Mouse (Mus musculus): Measurements from ENCODE around the gene Cntnap5a. TPM values are rescaled to one million over a fixed set of nuclear protein-coding genes. Genes with fewer than 3 reads are reported as not detected.

Gene Cntnap5a
- total RNA-seq, 2 experiments from 2014 or later, result 15.3 to 16.7 TPM

- no peak overlapping the region for H3K27ac ChIP-seq
- TF ChIP-seq CTCF (conservative IDR thresholded peaks at IDR 0.05), result no peak
Observed at GRCm38 (mm10) chr1:116311512-116311911, 627.0 kb downstream of the Cntnap5a start.

DNA sequence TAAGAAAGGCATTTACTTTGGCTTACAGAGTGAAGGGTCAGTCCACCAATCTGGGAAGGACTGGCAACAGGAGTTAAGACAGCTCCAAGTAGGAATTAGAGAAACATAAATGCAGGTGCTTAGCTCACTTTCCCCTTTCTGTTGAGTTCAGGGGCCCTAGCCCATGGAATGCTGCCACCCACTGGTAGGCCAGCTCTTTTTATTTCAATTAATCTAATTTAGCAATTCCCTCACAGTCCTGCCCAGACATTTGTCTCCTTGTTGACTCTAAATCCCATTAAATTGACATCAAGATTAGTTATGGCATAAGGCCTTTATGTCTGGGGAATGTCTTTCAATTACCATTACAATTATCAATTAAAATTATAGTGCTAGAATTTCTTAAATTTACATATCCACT is 628.7 kb downstream of the Cntnap5a start:
- DNase-seq (ENCODE audit: low spot score in 2 of 2), result peak; percentile 17 to 44
- TF ChIP-seq CTCF (conservative IDR thresholded peaks at IDR 0.05), result peak; percentile 80
- Histone ChIP-seq H3K27ac (no peak overlapping the region), H3K4me3 (no peak overlapping the region)

More at GRCm38 (mm10) chr1:116311512-116311911, 627.0 kb downstream of the Cntnap5a start:
- H3K4me3 ChIP-seq, result no peak overlapping the region
- no peak for DNase-seq (ENCODE audit: low spot score in 2 of 2)

DNA sequence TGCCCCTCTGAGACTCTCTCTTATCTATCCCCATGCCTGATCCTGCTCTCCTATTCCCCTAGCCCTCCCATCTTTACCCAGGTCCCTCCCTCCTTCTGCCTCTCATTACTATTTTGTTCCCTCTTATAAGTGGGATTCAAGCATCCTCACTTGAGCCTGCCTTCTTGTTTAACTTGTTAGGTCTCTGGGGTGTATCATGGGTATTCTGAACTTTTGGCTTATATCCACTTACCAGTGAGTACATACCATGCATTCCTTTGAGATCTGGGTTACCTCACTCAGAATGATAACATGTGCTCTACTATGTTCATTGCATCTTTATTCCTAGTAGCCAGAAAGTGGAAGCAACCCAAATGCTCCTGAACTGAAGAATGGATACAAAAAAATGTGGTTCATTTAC is 639.9 kb downstream of the Cntnap5a start:
- no peak overlapping the region for H3K4me3 ChIP-seq
- TF ChIP-seq CTCF (conservative IDR thresholded peaks at IDR 0.05), result no peak
- no peak overlapping the region for H3K27ac ChIP-seq
- DNase-seq (ENCODE audit: low spot score in 2 of 2), result no peak

DNA sequence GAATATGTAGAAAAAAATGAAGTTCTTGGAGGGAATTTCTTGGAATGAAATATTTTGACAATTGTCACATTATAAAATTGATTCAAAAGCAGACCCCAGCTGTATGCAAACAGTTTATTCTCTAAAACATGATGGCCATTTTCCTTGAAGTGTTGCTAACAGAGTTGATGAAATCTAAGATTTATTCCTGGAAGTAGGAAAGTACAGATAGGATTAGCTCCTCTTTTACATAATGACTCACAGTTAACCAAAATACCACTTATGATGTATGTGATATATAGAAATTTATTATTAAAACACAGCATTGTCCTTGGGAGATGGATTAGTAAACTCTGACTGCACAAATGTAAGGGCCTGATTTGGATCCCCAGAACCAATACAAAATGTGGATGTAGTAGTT is 669.1 kb downstream of the Cntnap5a start:
- DNase-seq (ENCODE audit: low spot score in 2 of 2), result no peak
- TF ChIP-seq CTCF (conservative IDR thresholded peaks at IDR 0.05), result no peak
- no peak overlapping the region for H3K4me3 ChIP-seq
- no peak overlapping the region for H3K27ac ChIP-seq

GRCm38 (mm10) chr1:116365606-116366005 is 681.0 kb downstream of the Cntnap5a start:
- no peak for DNase-seq (ENCODE audit: low spot score in 2 of 2)
- H3K4me3 ChIP-seq, result no peak overlapping the region
- TF ChIP-seq CTCF (conservative IDR thresholded peaks at IDR 0.05), result no peak
- no peak overlapping the region for H3K27ac ChIP-seq

- no peak for DNase-seq (ENCODE audit: low spot score in 2 of 2)
- Histone ChIP-seq H3K4me3 (no peak overlapping the region), H3K27ac (no peak overlapping the region)
- no peak for TF ChIP-seq CTCF (conservative IDR thresholded peaks at IDR 0.05)
Observed at GRCm38 (mm10) chr1:116366171-116366570, 681.6 kb downstream of the Cntnap5a start.

DNA sequence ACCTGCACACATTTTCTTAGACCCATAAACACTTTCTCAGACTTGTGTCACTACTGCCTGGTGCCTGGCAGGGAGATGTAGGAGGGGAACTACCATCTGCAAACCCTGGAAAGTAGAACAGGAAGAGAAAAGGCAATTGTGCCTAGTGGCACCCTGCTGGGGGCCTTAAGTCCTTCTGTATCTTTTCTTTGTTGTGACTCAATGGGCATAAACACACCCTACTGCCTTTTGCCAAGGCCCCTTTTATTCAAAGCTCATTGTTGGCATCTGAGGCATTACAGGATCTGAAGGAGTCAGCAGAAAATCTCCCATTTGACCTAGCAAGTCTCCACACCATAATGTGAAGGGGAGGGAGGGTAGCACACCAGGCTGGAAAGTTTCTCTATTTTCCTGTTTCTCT is 682.2 kb downstream of the Cntnap5a start:
- no peak for TF ChIP-seq CTCF (conservative IDR thresholded peaks at IDR 0.05)
- no peak for DNase-seq (ENCODE audit: low spot score in 2 of 2)
- no peak overlapping the region for H3K4me3 ChIP-seq

GRCm38 (mm10) chr1:116367572-116367971 is 683.0 kb downstream of the Cntnap5a start:
- no peak for DNase-seq (ENCODE audit: low spot score in 2 of 2)
- no peak for TF ChIP-seq CTCF (conservative IDR thresholded peaks at IDR 0.05)
- H3K4me3 ChIP-seq, result no peak overlapping the region
- H3K27ac ChIP-seq, result no peak overlapping the region

More for the DNA sequence above, 682.2 kb downstream of the Cntnap5a start:
- H3K27ac ChIP-seq, result no peak overlapping the region

DNA sequence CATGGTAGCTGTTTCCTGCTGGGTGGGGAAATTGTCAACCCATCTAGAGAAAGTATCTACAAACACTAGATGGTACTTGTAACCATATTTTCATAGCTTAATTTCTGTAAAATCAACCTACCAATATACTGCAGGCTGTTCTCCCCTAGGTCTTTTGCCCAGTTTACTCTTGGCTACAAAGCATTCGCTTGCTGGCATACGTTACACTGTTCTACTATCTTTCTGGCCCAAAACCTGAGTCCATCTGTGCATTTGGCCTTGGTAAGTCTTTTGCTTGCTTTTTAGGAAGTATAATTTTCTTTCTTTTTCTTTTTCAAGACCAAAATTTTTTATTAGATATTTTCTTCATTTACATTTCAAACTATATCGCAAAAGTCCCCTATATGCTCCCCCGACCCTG is 686.3 kb downstream of the Cntnap5a start:
- H3K27ac ChIP-seq, result no peak overlapping the region
- no peak for DNase-seq (ENCODE audit: low spot score in 2 of 2)
- no peak overlapping the region for H3K4me3 ChIP-seq
- TF ChIP-seq CTCF (conservative IDR thresholded peaks at IDR 0.05), result no peak

DNA sequence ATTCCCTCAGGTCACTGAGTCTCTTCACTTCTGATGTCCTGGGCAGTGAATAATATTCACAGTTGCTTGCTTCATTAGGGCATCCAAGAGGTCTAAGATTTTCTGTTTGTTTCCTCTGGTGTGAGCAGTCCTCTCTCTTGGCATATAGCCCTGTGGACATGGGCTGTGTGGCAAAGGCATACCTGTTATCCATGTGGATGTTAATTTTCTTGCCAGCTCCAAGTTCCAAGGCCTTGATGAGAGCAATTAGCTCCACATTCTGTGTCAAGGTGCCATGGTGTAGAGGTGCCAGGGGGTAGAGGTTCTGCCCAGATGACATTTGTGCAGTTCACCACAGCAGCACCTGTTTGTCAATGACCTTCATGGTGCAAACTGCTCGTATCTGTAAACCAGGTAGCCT is 689.0 kb downstream of the Cntnap5a start:
- TF ChIP-seq CTCF (conservative IDR thresholded peaks at IDR 0.05), result no peak
- no peak for DNase-seq (ENCODE audit: low spot score in 2 of 2)
- Histone ChIP-seq H3K4me3 (no peak overlapping the region), H3K27ac (no peak overlapping the region)

- H3K4me3 ChIP-seq, result no peak overlapping the region
- no peak overlapping the region for H3K27ac ChIP-seq
- TF ChIP-seq CTCF (conservative IDR thresholded peaks at IDR 0.05), result no peak
- no peak for DNase-seq (ENCODE audit: low spot score in 2 of 2)
Observed at GRCm38 (mm10) chr1:116392390-116392789, 707.8 kb downstream of the Cntnap5a start.

DNA sequence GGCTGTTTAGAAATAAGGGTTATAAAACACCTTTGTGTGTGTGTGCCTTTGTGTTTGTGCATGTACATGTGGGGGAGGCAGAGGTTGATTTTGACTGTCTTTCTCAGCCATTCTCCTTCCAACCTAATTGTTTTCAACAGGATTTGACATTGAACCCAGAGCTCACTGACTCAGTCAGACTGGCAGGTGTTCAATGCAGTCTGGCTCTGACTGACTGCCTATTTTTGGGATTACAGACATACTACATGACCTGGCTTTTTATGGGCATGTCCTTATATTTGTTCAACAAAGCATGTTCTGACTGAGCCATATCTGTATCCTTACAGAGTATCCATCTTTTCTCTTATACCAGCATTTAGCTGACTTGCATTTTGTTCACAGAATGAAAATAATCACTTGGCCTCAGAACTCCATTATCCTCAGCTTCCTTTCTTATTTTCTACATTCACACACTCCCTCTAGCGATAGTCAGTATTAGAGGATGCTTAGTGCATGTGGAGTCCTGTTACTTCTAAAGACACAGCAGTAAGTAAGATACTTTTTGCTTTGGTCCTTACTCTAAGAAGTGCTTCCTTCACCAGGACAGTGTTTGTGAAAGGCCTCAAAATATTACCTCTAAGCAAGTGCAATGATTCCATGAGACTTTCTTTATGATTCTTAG is 717.6 kb downstream of the Cntnap5a start:
- TF ChIP-seq CTCF (conservative IDR thresholded peaks at IDR 0.05), result peak; percentile 56
- Histone ChIP-seq H3K4me3 (no peak overlapping the region), H3K27ac (no peak overlapping the region)
- DNase-seq (ENCODE audit: low spot score in 2 of 2), result no peak

GRCm38 (mm10) chr1:116409836-116410235 is 725.3 kb downstream of the Cntnap5a start:
- no peak for DNase-seq (ENCODE audit: low spot score in 2 of 2)

GRCm38 (mm10) chr1:116428396-116428795 is 743.8 kb downstream of the Cntnap5a start:
- H3K4me3 ChIP-seq, result no peak overlapping the region
- no peak overlapping the region for H3K27ac ChIP-seq
- TF ChIP-seq CTCF (conservative IDR thresholded peaks at IDR 0.05), result no peak
- no peak for DNase-seq (ENCODE audit: low spot score in 2 of 2)

More at GRCm38 (mm10) chr1:116409836-116410235, 725.3 kb downstream of the Cntnap5a start:
- Histone ChIP-seq H3K4me3 (no peak overlapping the region), H3K27ac (no peak overlapping the region)
- no peak for TF ChIP-seq CTCF (conservative IDR thresholded peaks at IDR 0.05)

Measured in layer of hippocampus, adult 2 months (tissue).